Mouse (Mus musculus): Measurements from ENCODE around the gene Macrod2. TPM values are rescaled to one million over a fixed set of nuclear protein-coding genes. Genes with fewer than 3 reads are reported as not detected.
A peak's percentile ranks its signal among the peaks of the same experiment; 100 is the strongest.

Macrod2 gene
- polyA plus RNA-seq, 1 experiment from 2014 or later, result 38.0 TPM

GRCm38 (mm10) chr2:142257501-142257900 is 1862.4 kb downstream of the Macrod2 start:
- no peak for DNase-seq (ENCODE audit: low spot score)

GRCm38 (mm10) chr2:142261046-142261445 is 1865.9 kb downstream of the Macrod2 start:
- DNase-seq (ENCODE audit: low spot score), result no peak
- Histone ChIP-seq H3K27ac (no peak overlapping the region), H3K4me1 (replicated peaks) (no peaks in the 10 kb centered on the region), H3K4me3 (no peak overlapping the region), H3K27me3 (ENCODE audit: insufficient read depth, poor library complexity, severe bottlenecking) (no peaks in the 10 kb centered on the region), H3K36me3 (no peaks in the 10 kb centered on the region), H3K9me3 (no peaks in the 10 kb centered on the region)
- WGBS, result 90% methylated on average over 6 of the region's 6 CpGs

More at GRCm38 (mm10) chr2:142257501-142257900, 1862.4 kb downstream of the Macrod2 start:
- no peaks in the 10 kb centered on the region for H3K36me3 ChIP-seq
- H3K27ac ChIP-seq, result no peak overlapping the region
- H3K9me3 ChIP-seq, result no peaks in the 10 kb centered on the region
- no peak overlapping the region for H3K4me3 ChIP-seq
- no peaks in the 10 kb centered on the region for H3K27me3 ChIP-seq (ENCODE audit: insufficient read depth, poor library complexity, severe bottlenecking)
- 89% methylated on average over 1 of the region's 1 CpGs for WGBS
- H3K4me1 ChIP-seq (replicated peaks), result 0 out of 2 replicates have a peak, but pooled peaks cover 3% of the 10 kb centered on the region

GRCm38 (mm10) chr2:142264697-142265096 is 1869.6 kb downstream of the Macrod2 start:
- H3K27ac ChIP-seq, result no peak overlapping the region
- H3K4me3 ChIP-seq, result no peak overlapping the region
- no peaks in the 10 kb centered on the region for H3K27me3 ChIP-seq (ENCODE audit: insufficient read depth, poor library complexity, severe bottlenecking)
- 90% methylated on average over 2 of the region's 2 CpGs for WGBS
- H3K4me1 ChIP-seq (replicated peaks), result no peaks in the 10 kb centered on the region
- DNase-seq (ENCODE audit: low spot score), result no peak
- no peaks in the 10 kb centered on the region for H3K36me3 ChIP-seq
- no peaks in the 10 kb centered on the region for H3K9me3 ChIP-seq

GRCm38 (mm10) chr2:142267836-142268235 is 1872.7 kb downstream of the Macrod2 start:
- no peaks in the 10 kb centered on the region for H3K9me3 ChIP-seq
- H3K27ac ChIP-seq, result no peak overlapping the region
- WGBS, result 83% methylated on average over 2 of the region's 2 CpGs
- no peaks in the 10 kb centered on the region for H3K4me1 ChIP-seq (replicated peaks)
- no peaks in the 10 kb centered on the region for H3K36me3 ChIP-seq
- no peak overlapping the region for H3K4me3 ChIP-seq
- H3K27me3 ChIP-seq (ENCODE audit: insufficient read depth, poor library complexity, severe bottlenecking), result no peaks in the 10 kb centered on the region
- no peak for DNase-seq (ENCODE audit: low spot score)

GRCm38 (mm10) chr2:142286761-142287160 is 1891.7 kb downstream of the Macrod2 start:
- DNase-seq (ENCODE audit: low spot score), result no peak
- H3K36me3 ChIP-seq, result no peaks in the 10 kb centered on the region
- no peaks in the 10 kb centered on the region for H3K4me1 ChIP-seq (replicated peaks)
- H3K9me3 ChIP-seq, result no peaks in the 10 kb centered on the region
- no peaks in the 10 kb centered on the region for H3K27me3 ChIP-seq (ENCODE audit: insufficient read depth, poor library complexity, severe bottlenecking)
- H3K4me3 ChIP-seq, result no peak overlapping the region
- H3K27ac ChIP-seq, result no peak overlapping the region
- 69% methylated on average over 1 of the region's 1 CpGs for WGBS

- Histone ChIP-seq H3K27ac (no peak overlapping the region), H3K9me3 (no peaks in the 10 kb centered on the region), H3K36me3 (no peaks in the 10 kb centered on the region), H3K27me3 (ENCODE audit: insufficient read depth, poor library complexity, severe bottlenecking) (no peaks in the 10 kb centered on the region), H3K4me1 (replicated peaks) (no peaks in the 10 kb centered on the region), H3K4me3 (no peak overlapping the region)
- no peak for DNase-seq (ENCODE audit: low spot score)
- WGBS, result 74% methylated on average over 4 of the region's 4 CpGs
These were observed 1899.7 kb downstream of the Macrod2 start for GRCm38 (mm10) chr2:142294831-142295230.

GRCm38 (mm10) chr2:142303098-142303911 is 1908.2 kb downstream of the Macrod2 start:
- Histone ChIP-seq H3K27me3 (ENCODE audit: insufficient read depth, poor library complexity, severe bottlenecking) (no peaks in the 10 kb centered on the region), H3K4me1 (replicated peaks) (peaks cover 17% of the 10 kb centered on the region), H3K27ac (peak overlapping the region; percentile 82), H3K36me3 (no peaks in the 10 kb centered on the region), H3K9me3 (0 out of 2 replicates have a peak, but pooled peaks cover 4% of the 10 kb centered on the region), H3K4me3 (no peak overlapping the region)
- 10% methylated on average over 2 of the region's 2 CpGs for WGBS
- peak; percentile 48 for DNase-seq (ENCODE audit: low spot score)

- H3K4me1 ChIP-seq (replicated peaks), result peaks cover 17% of the 10 kb centered on the region
- H3K27me3 ChIP-seq (ENCODE audit: insufficient read depth, poor library complexity, severe bottlenecking), result no peaks in the 10 kb centered on the region
- no peaks in the 10 kb centered on the region for H3K36me3 ChIP-seq
- peak; percentile 29 for DNase-seq (ENCODE audit: low spot score)
- H3K9me3 ChIP-seq, result 0 out of 2 replicates have a peak, but pooled peaks cover 4% of the 10 kb centered on the region
- WGBS, result 52% methylated on average over 2 of the region's 2 CpGs
- H3K27ac ChIP-seq, result peak overlapping the region; percentile 82
- no peak overlapping the region for H3K4me3 ChIP-seq
These were observed 1908.7 kb downstream of the Macrod2 start for GRCm38 (mm10) chr2:142303912-142304182.

- DNase-seq (ENCODE audit: low spot score), result no peak
- H3K27ac ChIP-seq, result no peak overlapping the region
- H3K36me3 ChIP-seq, result no peaks in the 10 kb centered on the region
- no peaks in the 10 kb centered on the region for H3K4me1 ChIP-seq (replicated peaks)
- H3K9me3 ChIP-seq, result no peaks in the 10 kb centered on the region
- H3K27me3 ChIP-seq (ENCODE audit: insufficient read depth, poor library complexity, severe bottlenecking), result no peaks in the 10 kb centered on the region
- 75% methylated on average over 3 of the region's 3 CpGs for WGBS
- H3K4me3 ChIP-seq, result no peak overlapping the region
These were observed 1928.0 kb downstream of the Macrod2 start for GRCm38 (mm10) chr2:142323158-142323557.

- no peaks in the 10 kb centered on the region for H3K4me1 ChIP-seq (replicated peaks)
- no peaks in the 10 kb centered on the region for H3K27me3 ChIP-seq (ENCODE audit: insufficient read depth, poor library complexity, severe bottlenecking)
- no peaks in the 10 kb centered on the region for H3K36me3 ChIP-seq
- H3K9me3 ChIP-seq, result no peaks in the 10 kb centered on the region
- H3K27ac ChIP-seq, result no peak overlapping the region
- DNase-seq (ENCODE audit: low spot score), result no peak
- WGBS, result 92% methylated on average over 3 of the region's 3 CpGs
- H3K4me3 ChIP-seq, result no peak overlapping the region
These were observed 1931.6 kb downstream of the Macrod2 start for GRCm38 (mm10) chr2:142326737-142327136.

- Histone ChIP-seq H3K4me1 (replicated peaks) (peaks cover 11% of the 10 kb centered on the region), H3K27ac (no peak overlapping the region), H3K4me3 (no peak overlapping the region), H3K9me3 (no peaks in the 10 kb centered on the region), H3K27me3 (ENCODE audit: insufficient read depth, poor library complexity, severe bottlenecking) (no peaks in the 10 kb centered on the region), H3K36me3 (no peaks in the 10 kb centered on the region)
- WGBS, result 73% methylated on average over 7 of the region's 7 CpGs
- no peak for DNase-seq (ENCODE audit: low spot score)
These were observed 1934.7 kb downstream of the Macrod2 start for GRCm38 (mm10) chr2:142329761-142330160.

GRCm38 (mm10) chr2:142334441-142335102 is 1939.5 kb downstream of the Macrod2 start:
- peak overlapping the region; percentile 87 for H3K27ac ChIP-seq
- no peaks in the 10 kb centered on the region for H3K9me3 ChIP-seq
- H3K4me1 ChIP-seq (replicated peaks), result peaks cover 25% of the 10 kb centered on the region
- WGBS, result 5% methylated on average over 7 of the region's 7 CpGs
- H3K27me3 ChIP-seq (ENCODE audit: insufficient read depth, poor library complexity, severe bottlenecking), result peaks cover 19% of the 10 kb centered on the region
- H3K4me3 ChIP-seq, result peak overlapping the region; percentile 36
- DNase-seq (ENCODE audit: low spot score), result peak; percentile 76
- no peaks in the 10 kb centered on the region for H3K36me3 ChIP-seq

All from hindbrain, embryonic 10.5 days (tissue).